14 mouse cellular contexts compared by ENCODE assay signal in the genomic region with DNA sequence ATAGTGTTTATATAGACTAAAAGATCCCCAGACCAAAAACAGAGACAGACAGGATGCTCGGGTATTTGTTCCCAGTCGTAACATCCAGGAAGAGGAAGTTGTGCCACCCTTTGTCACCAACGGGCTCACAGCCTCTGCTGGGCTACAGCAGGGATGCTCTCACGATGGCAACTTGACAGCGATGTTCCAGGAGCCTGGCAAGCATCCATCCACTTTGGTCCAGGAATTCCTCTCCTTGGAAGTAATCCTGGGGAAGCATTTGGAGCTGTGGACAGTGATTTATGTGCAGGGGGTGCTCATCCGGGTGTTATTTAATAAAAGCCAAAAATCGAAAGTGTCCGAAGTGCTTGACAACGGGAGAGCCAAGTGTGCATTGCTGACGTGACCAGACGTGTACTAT.
A peak's percentile ranks its signal among the peaks of the same experiment; 100 is the strongest.
DNase-seq lines count a peak whose midpoint lies in the region; ATAC-seq and TF ChIP-seq lines count a peak whose summit lies in the region.
"Had no signal": no experiment of that assay in that cellular context is flagged by ENCODE, and none has a peak within 500 bp of the region (broad histone marks: within the 10 kb centered on the region; RNA-seq: fewer than 3 reads in every experiment).

No protein-coding gene starts in this region.

- TF ChIP-seq CTCF in kidney, adult 2 months (conservative IDR thresholded peaks at IDR 0.05; ENCODE audit: insufficient read depth, insufficient read length, low read depth, low read length): no peak
- TF ChIP-seq CTCF in liver, postnatal 0 days (IDR thresholded peaks at IDR 0.05; ENCODE audit: low read depth): no peak

- no peak for ATAC-seq in kidney, embryonic 14.5 days (ENCODE audit: low FRiP score, low TSS enrichment)
- ATAC-seq in liver, postnatal 0 days: no peak
- no peak for ATAC-seq in forebrain, embryonic 12.5 days (ENCODE audit: low FRiP score)
- ATAC-seq: midbrain, embryonic 13.5 days had no signal

- no peaks in the 10 kb centered on the region for H3K27me3 ChIP-seq in kidney, adult 2 months (replicated peaks; ENCODE audit: control insufficient read depth, insufficient read depth, low read length)
- H3K27me3 ChIP-seq in kidney, embryonic 14.5 days (ENCODE audit: control insufficient read depth, insufficient read depth, low read length): no peaks in the 10 kb centered on the region
- no peaks in the 10 kb centered on the region for H3K27me3 ChIP-seq in liver, postnatal 0 days (ENCODE audit: insufficient read depth, low read length)
- H3K27me3 ChIP-seq in forebrain, embryonic 12.5 days: no peaks in the 10 kb centered on the region
- H3K27me3 ChIP-seq: midbrain, embryonic 13.5 days; neural tube, embryonic 13.5 days had no signal

- H3K4me3 ChIP-seq in kidney, adult 2 months (ENCODE audit: insufficient read depth, low read depth, low read length): no peak overlapping the region
- no peak overlapping the region for H3K4me3 ChIP-seq in kidney, embryonic 14.5 days (ENCODE audit: low read length)
- no peak overlapping the region for H3K4me3 ChIP-seq in liver, postnatal 0 days (ENCODE audit: low read depth, low read length)
- H3K4me3 ChIP-seq in forebrain, embryonic 12.5 days (replicated peaks): no peak overlapping the region
- H3K4me3 ChIP-seq: heart, embryonic 15.5 days; limb, embryonic 12.5 days; lung, embryonic 15.5 days; midbrain, embryonic 13.5 days; neural tube, embryonic 13.5 days had no signal

- no peak overlapping the region for H3K9ac ChIP-seq in kidney, embryonic 14.5 days (ENCODE audit: low read depth, low read length)
- no peak overlapping the region for H3K9ac ChIP-seq in liver, postnatal 0 days (replicated peaks)
- H3K9ac ChIP-seq in forebrain, embryonic 12.5 days: no peak overlapping the region
- H3K9ac ChIP-seq: heart, embryonic 15.5 days; limb, embryonic 12.5 days; lung, embryonic 15.5 days; midbrain, embryonic 13.5 days; neural tube, embryonic 13.5 days had no signal

- WGBS in kidney, adult 2 months: 54% methylated on average over 11 of the region's 11 CpGs
- whole genome bisulfite sequencing in kidney, embryonic 14.5 days: 79% methylated on average over 11 of the region's 11 CpGs
- WGBS in liver, postnatal 0 days (ENCODE audit: insufficient replicate concordance): 66% methylated on average over 11 of the region's 11 CpGs
- WGBS in forebrain, embryonic 12.5 days: 90% methylated on average over 11 of the region's 11 CpGs

- DNase-seq in kidney, adult 2 months: peak; percentile 68
- DNase-seq in urinary bladder, postnatal 4 days (ENCODE audit: low spot score in 2 of 2): peak; percentile 25 to 57
- no peak for DNase-seq in urinary bladder, postnatal 10 days (ENCODE audit: low spot score)
- peak; percentile 41 to 67 for DNase-seq in cerebellum, postnatal 25 days
- peak; percentile 21 to 47 for DNase-seq in lung, postnatal 4 days
- DNase-seq in liver, postnatal 0 days: no peak
- DNase-seq: right cerebral cortex, postnatal 4 days had no signal

- no peak for TF ChIP-seq EP300 in liver, postnatal 0 days (IDR thresholded peaks at IDR 0.05; ENCODE audit: low read depth)

- H3K27ac ChIP-seq in kidney, adult 2 months (ENCODE audit: insufficient read depth, low read depth, low read length): no peak overlapping the region
- H3K27ac ChIP-seq in kidney, embryonic 14.5 days (ENCODE audit: low read depth, low read length): no peak overlapping the region
- no peak overlapping the region for H3K27ac ChIP-seq in liver, postnatal 0 days (ENCODE audit: low read depth)
- no peak overlapping the region for H3K27ac ChIP-seq in forebrain, embryonic 12.5 days
- H3K27ac ChIP-seq: heart, embryonic 15.5 days; lung, embryonic 15.5 days; midbrain, embryonic 13.5 days; neural tube, embryonic 13.5 days had no signal

- no peak for TF ChIP-seq POLR2A in kidney, adult 2 months (IDR thresholded peaks at IDR 0.05; ENCODE audit: low read depth, low read length)

- H3K4me1 ChIP-seq in kidney, adult 2 months (ENCODE audit: control insufficient read depth, insufficient read depth, low read length): no peaks in the 10 kb centered on the region
- no peaks in the 10 kb centered on the region for H3K4me1 ChIP-seq in kidney, embryonic 14.5 days (ENCODE audit: control insufficient read depth, insufficient read depth, low read length)
- H3K4me1 ChIP-seq in liver, postnatal 0 days (ENCODE audit: insufficient read depth): no peaks in the 10 kb centered on the region
- H3K4me1 ChIP-seq in forebrain, embryonic 12.5 days: peaks cover 9% of the 10 kb centered on the region; the same call in 1 of the 2 replicates
- H3K4me1 ChIP-seq: lung, embryonic 15.5 days had no signal

- no peak overlapping the region for H3K4me2 ChIP-seq in kidney, embryonic 14.5 days (replicated peaks; ENCODE audit: low read depth, low read length)
- H3K4me2 ChIP-seq in liver, postnatal 0 days (ENCODE audit: low read depth, low read length): no peak overlapping the region
- H3K4me2 ChIP-seq in forebrain, embryonic 12.5 days: no peak overlapping the region
- H3K4me2 ChIP-seq: heart, embryonic 15.5 days; limb, embryonic 12.5 days; lung, embryonic 15.5 days; midbrain, embryonic 13.5 days; neural tube, embryonic 13.5 days had no signal

- no peaks in the 10 kb centered on the region for H3K36me3 ChIP-seq in kidney, adult 2 months (ENCODE audit: control insufficient read depth, insufficient read depth, low read length)
- H3K36me3 ChIP-seq in kidney, embryonic 14.5 days (ENCODE audit: control insufficient read depth, insufficient read depth, low read length): no peaks in the 10 kb centered on the region
- no peaks in the 10 kb centered on the region for H3K36me3 ChIP-seq in liver, postnatal 0 days (replicated peaks; ENCODE audit: insufficient read depth, low read length)
- no peaks in the 10 kb centered on the region for H3K36me3 ChIP-seq in forebrain, embryonic 12.5 days (replicated peaks)
- H3K36me3 ChIP-seq: heart, embryonic 15.5 days; limb, embryonic 12.5 days; lung, embryonic 15.5 days; midbrain, embryonic 13.5 days; neural tube, embryonic 13.5 days had no signal

- H3K9me3 ChIP-seq in kidney, embryonic 14.5 days (ENCODE audit: control insufficient read depth, low read length): 0 out of 2 replicates have a peak, but pooled peaks cover 3% of the 10 kb centered on the region
- H3K9me3 ChIP-seq in liver, postnatal 0 days (ENCODE audit: low read length): no peaks in the 10 kb centered on the region
- H3K9me3 ChIP-seq in forebrain, embryonic 12.5 days: no peaks in the 10 kb centered on the region
- H3K9me3 ChIP-seq: heart, embryonic 15.5 days; lung, embryonic 15.5 days; midbrain, embryonic 13.5 days; neural tube, embryonic 13.5 days had no signal

Comparison
In these comparisons a context has a peak if more than half of its experiments do, and no peak if none do; other contexts are left out.
1. DNase-seq: peak in kidney, adult 2 months (single experiment), urinary bladder, postnatal 4 days (2 of 2), cerebellum, postnatal 25 days (2 of 2) and lung, postnatal 4 days (2 of 2); none in urinary bladder, postnatal 10 days (single experiment) and liver, postnatal 0 days (single experiment).